Mouse (Mus musculus): ENCODE data around the gene Zfp986. TPM values are rescaled to one million over a fixed set of nuclear protein-coding genes. Genes with fewer than 3 reads are reported as not detected.

Zfp986 gene
- polyA plus RNA-seq (2017; shearing (Covaris generic)): not detected

GRCm38 (mm10) chr4:145868494-145868893, at the start of gene Zfp986:
Gene Zfp986 (plus strand): TSS chr4:145868794.

Other genes starting within 250 kb of the Zfp986 start
- gene Zfp980, start 198.1 kb upstream of the Zfp986 start, polyA plus RNA-seq (2017; shearing (Covaris generic)): not detected
- gene Zfp987, start 228.5 kb downstream of the Zfp986 start, polyA plus RNA-seq (2017; shearing (Covaris generic)): 2.6 TPM

Data from inflammation-experienced regulatory T-cells, adult 16 weeks (primary cell).